Mouse (Mus musculus) erythroblast, adult 5-6 weeks (primary cell): ENCODE results near the gene Elmo2. TPM values are rescaled to one million over a fixed set of nuclear protein-coding genes. Genes with fewer than 3 reads are reported as not detected.

Experiments
- ATAC-seq: replicated peaks from 2 replicates; pipeline ENCODE4 v1.8.0; 2016; ENCODE audit warnings: moderate number of reproducible peaks, mild to moderate bottlenecking, moderate TSS enrichment, inconsistent platforms; ENCODE audit not compliant: poor library complexity, low FRiP score, severe bottlenecking
- total RNA-seq, 2 experiments: library from RNA; stranded (forward) in 1 of 2; stranded (reverse) in 1 of 2; fragments of 150-400 nt in 1 of 2; fragments of 200-764, 138-1000 nt in 1 of 2; gene quantifications; 2 replicates each; pipeline versions ENCODE4 v1.2.3 to v1.2.4; 2015 to 2017; ENCODE audit warnings: low replicate concordance in 2 of 2

The Elmo2 gene
- total RNA-seq, 2 experiments from 2014 or later, result 9.4 to 15.8 TPM

DNA sequence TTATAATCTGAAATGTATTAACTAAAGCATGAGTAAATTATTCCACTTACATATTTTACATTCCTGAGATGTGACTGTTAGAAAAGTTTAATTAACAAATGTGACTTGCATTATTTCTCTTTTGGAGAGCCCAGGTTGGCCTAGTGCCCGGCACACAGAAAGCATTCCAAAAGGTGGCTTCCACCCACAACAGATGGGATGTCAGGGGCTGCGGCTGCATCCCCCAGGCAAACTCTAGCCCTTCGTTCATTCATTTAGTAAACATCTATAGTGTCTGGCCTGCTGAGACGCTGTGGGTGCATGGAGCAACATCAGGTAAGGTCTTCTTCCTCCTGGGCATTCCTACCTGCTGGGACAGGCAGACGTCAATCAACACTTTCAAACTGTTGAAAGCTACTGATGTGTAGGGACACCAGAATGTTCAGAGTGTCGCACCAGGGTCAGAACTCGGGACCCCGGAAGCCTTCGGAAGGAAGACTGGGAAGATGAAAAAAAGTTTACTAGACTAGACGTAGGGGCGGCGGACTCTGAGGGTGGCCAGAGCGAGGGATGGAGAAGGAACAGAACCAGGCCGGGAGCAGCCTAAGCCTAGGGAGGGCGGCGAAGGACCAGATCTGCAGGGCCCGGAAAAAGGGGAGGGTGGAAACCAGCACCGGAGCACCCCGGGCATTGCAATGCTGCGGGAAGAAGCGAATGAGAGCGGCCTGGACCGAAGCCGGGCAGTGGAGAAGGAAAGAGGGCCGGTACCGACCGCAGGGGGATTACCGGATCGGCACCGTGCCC, 567 bp downstream of the Elmo2 start:
- peak; percentile 31 for ATAC-seq

DNA sequence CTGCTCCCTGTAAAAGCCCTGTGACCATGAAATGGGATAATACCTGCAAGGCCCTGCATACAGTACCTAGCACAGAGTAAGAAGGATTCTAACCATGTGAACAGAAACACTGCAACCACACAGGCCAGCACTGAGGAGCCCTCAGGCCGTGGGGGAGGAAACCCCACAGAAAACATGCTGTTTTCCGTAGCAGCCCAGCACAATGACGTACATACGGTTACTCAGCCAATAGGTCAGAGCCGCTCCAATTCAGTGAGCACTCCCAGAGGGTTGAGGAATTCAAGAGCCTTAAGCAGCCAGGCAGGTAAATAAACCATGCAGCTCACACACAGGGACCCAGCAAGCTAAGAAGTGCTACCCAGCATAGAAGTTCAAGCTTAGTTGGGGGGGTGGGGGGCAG, 2.4 kb downstream of the Elmo2 start:
- ATAC-seq, result no peak

- ATAC-seq, result no peak
Measured at GRCm38 (mm10) chr2:165323484-165323883, 2.8 kb downstream of the Elmo2 start.

DNA sequence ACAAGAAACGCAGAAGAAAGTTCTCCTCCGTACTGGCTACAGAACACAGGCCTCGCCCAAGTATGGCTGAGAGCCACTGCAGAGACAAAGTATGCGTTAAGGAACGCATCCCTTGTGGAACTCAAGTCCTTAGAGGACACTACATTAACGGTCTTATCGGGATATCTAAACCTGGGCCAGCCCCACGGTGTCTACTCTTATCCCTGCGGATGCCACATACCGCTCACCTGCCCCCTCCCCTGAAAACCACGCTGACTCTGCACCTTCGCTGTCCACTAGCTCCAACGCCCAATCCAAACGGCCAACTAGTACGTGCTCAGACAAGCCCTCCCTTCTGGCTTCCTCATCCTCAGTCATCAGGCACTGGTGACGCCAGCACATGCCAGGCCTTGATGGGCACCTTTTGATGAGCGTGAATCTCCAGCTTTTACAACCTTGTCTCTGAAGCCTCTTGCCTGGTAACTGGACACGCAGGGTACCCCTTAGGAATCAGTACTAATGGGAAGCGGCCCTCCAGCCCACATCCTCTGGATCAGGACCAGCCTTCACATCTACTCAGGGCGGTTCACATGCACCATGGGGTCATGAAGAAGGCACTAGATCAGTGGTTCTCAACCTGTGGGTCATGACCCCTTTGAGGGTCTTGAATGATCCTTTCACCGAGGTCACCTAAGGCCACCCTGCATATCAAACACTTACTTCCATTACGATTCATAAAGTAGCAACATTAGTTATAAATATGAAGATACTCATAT, 4.1 kb downstream of the Elmo2 start:
- ATAC-seq, result no peak

DNA sequence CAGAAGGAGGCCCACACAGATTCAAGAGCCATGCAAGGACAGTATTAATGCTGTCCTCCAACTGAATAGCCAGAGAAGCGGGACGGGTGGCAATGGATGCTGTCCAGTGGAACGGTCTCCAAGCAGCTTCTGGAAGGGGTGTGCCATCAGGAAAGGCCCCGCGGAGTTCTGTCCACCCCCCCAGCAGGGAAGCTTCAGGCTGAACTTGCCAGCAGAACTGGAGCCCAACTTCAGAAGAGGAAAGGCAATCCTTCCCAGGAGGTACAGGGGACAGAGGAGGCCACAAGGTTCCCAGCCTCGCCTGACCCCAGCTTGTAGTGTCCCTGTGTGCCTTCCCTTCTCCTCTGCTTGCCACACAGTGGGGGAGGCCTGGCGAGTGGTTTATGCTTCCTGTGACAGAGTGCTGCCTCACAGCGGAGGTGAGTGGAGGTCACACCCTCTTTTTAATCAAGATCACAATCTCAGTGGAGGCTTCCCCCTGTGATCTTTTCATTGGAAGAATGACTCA, 4.8 kb downstream of the Elmo2 start:
- no peak for ATAC-seq

DNA sequence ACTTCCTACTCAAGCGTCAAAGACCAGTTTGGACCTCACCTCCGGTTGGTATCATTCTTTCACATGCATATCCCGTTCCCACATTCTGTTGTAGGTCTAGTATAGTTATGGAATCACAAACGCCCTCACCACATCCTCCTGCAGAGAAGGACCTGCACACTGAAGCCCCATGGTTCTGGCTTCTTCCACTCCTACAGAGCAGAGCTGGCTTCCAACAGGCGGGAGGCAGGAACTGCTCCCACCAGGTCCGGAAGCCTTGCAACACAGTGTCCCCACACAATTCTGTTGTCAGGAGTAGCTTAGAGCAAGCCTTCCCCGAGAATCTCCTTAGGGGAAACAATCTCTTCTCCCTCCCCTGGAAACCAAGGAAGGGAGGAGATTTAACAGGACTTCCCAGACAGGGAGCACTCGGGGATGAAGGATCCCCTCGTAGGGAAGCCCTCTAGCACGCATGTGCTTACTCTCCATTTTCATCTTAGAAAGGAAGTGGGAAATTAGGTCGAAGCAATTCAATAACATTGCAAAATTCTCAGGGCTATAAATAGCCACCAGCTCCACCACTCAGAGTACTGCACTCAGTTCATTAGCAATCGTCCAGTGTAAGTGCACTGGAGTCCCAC, 5.6 kb downstream of the Elmo2 start:
- no peak for ATAC-seq

GRCm38 (mm10) chr2:165319503-165319902, 6.8 kb downstream of the Elmo2 start:
- ATAC-seq, result no peak

- ATAC-seq, result no peak
Measured at GRCm38 (mm10) chr2:165318941-165319340, 7.3 kb downstream of the Elmo2 start.

DNA sequence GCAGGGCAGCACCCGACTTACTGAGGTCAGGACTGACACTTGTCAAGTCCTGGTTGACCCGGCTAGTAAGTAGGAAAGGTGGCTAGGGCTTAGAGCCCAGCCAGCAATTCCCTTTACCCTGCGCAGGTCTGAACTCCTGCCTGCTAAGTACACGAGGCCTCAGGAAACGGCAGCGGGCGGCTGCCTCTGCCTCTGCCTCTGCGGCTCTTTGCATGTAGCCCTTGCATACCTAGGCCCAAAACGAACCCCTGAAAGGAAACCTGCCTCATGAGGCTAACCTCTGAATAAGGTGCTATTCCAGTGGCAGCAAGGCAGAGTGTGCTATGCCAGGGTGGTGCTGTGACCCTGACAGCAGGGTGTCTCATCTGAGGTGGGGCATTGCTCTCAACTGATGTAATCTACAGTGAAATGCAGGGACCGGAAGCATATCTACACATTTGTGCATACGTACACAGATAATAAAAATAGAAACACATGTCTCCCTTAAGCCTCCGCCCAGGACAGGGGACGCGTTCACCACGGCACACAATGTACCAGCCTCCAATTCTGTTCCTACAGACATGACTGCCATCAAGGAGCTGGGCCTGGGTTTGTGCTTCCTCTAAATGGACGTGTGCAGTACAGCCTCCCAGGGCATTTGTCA, 8.5 kb downstream of the Elmo2 start:
- ATAC-seq, result no peak

DNA sequence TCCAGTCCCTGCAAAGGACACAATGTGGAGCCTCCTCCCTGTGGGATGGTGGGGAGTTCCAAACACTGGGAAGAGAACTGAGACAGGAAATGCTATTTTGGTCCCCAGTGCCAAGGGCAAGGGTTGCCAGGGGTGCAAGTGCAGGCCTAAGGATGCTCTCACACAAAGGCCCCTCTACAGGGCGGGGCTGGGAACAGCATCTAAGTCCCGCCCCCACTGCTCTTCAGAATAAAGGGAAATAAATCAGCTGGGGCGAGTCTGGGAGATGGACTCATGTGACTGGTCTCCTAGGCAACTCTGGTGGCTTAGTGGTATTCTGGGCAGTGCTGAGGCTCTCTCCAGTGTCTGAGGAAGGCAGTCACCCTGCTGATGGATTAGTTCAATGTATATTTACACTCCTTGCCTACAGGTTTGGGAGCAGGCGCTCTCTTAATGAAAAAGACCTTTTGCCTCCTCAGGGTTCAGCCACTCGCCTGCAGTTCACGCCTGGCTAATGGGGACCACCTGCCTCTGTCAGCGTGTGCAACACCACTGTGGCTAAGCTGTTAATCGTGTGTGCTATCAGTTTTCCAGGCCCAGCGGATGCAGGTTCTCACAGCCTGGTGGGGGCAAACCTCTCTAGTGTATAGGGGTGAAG, 9.3 kb downstream of the Elmo2 start:
- no peak for ATAC-seq

GRCm38 (mm10) chr2:165316204-165316603, 10.1 kb downstream of the Elmo2 start:
- ATAC-seq, result no peak

DNA sequence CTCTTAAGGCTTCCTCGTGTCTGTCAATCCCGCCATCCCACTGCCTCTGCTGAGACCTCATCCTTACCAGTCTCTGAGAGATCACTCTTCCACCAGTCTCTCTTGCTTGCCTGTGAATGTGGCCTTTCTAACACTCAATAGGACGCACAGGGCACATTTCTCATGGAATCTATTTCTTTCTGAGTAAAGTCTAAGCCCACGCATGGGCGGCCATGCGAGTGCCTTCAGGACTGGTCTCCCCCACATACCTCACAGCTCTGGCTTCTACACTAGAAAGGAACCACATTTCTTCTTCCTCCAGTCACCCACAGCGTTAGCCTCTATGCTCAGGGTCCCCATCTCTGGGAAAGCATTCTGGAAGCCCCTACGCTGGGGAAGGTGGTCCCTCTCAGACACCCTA, 12.1 kb downstream of the Elmo2 start:
- ATAC-seq, result no peak

DNA sequence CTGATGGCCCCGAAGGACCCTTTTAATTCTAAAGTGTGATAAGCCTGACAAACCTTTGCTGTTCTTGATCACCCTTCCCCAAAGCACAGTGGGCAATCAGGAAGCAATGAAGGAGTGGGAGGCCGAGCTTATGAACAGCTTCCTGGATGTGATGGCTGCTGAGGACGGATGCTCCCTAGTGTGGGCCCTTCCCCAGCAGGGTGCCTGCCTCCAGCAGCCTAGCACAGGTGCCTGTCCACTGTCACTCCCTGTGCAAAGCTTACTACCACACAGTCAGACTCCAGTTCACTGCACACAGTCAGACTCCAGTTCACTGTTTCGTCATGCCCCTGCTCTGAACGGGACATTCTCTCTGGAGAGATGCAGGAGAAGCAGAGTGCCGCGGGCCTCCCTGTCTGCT, 13.9 kb downstream of the Elmo2 start:
- ATAC-seq, result no peak

GRCm38 (mm10) chr2:165311577-165311976, 14.7 kb downstream of the Elmo2 start:
- no peak for ATAC-seq

DNA sequence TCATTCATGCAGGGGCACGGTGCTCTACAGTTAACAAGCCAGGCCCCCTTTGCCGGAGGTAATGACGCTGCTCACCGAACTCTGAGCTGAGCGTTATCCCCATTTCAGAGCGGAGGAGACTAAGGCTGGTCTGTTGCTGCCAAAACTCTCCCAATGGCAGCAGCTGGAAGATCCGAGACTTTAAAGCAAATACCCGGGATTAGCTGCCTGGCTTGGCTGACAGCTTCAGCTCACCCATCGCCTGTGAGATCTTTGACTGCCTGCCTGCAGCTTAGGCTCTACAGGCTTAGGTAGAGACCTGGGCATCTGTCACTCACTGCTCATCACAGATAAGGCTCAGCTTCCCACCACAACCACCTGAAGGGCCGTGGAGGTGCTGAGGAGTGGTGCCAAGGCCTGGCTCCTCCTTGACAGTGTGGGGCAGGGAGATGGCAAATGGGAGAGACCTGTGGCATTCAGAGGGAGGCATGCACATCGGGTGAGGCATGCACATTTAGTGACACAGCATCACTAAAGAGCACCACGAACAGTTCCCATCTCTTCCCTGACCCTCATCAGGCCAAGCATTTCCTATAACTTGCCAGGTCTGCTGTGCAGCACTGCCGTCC, 15.4 kb downstream of the Elmo2 start:
- no peak for ATAC-seq

- no peak for ATAC-seq
Measured at GRCm38 (mm10) chr2:165307801-165308200, 18.5 kb downstream of the Elmo2 start.

- ATAC-seq, result no peak
Measured at GRCm38 (mm10) chr2:165305438-165305837, 20.8 kb downstream of the Elmo2 start.

GRCm38 (mm10) chr2:165304819-165305218, 21.5 kb downstream of the Elmo2 start:
- ATAC-seq, result no peak

- ATAC-seq, result no peak
Measured at GRCm38 (mm10) chr2:165303354-165304012, 22.8 kb downstream of the Elmo2 start.
